Mouse (Mus musculus) ZHBTc4 (cell line): Measurements from ENCODE around the gene Zfp385b.

ENCODE experiments used
- DNase-seq: peaks from one replicate; pipeline ENCODE4 v3.0.0-alpha.2; 2011; ENCODE audit warnings: low read depth, low spot score

Gene Zfp385b

DNA sequence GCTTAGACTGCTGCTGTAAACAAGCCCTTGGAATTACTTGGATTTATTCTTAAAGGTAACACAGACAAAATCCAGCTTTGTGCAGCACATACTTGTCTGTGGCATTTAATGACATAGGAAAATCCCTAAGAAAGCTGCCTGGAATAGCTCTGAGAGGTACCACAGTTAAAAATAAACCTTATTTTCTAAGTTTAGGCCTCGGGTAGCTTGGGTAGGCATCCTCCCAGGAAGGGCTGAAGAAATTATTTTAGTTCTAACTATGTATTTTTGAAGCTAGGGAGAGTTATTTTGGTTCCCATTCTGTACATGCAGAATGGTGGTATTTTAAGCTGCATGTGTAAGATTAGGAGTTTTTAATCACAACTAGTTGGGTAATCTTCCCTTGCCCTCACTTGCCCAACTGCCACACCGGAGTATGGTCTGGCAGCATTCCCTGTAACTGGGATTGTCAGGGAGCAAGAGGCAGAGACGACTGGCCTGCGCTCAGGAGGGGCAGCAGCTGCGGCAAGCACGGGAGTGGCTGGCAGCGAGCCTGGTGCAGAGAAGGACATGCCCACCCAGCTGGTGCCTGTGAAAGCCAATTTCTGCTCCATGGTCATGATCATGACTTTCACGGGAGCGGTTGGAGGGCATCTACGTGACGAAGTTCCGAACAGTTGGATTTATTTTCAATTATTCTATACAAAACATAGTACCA, 230.1 kb downstream of the Zfp385b start:
- no peak for DNase-seq

DNA sequence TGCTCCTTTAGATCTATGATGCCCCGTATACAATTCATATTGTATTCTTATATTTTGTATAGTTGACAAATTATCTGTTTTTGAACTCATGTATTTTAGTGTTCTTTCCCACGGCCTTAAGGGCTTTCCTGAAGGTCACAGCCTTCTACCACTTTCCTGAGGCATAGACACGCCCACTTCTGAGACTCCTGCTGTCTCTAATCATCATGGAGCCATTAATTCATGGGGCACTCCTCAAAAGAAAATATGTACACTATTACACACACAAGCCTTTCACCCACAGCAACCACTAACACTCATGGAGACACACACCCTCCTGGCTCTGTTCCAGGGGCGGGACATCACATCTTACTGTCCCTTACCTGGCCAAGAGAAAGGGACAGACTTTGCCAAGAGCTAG, 232.1 kb downstream of the Zfp385b start:
- peak; percentile 64 for DNase-seq

DNA sequence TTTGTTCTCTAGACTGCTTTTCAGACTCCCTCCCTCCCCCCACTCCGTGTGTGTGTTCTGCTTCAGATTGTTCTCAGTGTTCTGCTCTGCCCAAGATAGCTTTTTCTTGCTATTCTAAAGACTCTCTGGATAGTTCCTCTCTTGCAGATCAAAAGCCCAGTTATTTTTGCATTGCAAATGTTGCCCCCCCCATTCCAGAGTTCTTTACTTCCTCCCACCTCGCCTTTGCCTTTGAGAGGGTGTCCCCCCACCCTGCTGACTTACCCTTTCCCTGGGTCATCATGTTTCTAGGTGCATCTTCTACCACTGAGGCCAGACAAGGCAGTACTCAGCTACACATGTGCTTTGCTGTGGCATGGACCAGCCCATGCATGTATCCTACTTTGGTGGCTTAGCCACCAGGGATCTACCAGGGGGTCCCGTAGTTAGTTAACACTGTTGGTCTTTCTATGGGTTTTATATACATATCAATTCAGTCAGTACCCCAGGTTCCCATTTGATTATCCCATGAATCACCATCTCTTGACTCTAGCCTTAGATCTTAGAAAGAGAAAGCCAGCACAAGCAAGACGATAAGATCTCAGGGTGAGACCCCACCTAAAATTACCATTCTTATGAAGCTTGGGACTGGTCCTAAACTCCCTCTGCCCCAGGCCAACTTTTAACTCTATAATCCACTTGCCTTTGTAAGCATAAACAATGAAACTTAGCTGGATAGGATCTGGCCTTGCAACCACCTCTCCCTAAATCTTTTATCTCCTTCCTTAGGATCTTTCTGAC, 232.7 kb downstream of the Zfp385b start:
- peak; percentile 87 for DNase-seq

DNA sequence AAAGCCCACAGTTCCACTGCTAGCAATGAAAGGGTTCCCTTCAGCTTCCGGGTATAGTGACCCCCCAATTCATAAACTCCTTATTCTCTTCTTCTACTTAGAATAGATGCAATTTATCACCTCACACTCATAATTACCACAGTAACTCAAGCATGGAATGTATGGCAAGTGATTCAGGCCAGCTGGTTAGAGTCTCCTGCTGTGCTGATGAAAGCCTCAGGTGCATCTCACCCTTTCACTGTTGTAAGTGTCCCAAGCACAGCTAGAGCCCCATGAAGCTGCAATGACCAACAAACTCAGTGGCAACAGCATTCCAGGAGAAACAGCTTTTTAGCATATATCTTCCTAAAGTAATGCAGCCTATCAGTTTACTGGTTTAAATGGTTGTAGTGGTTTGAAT, 235.9 kb downstream of the Zfp385b start:
- peak; percentile 21 for DNase-seq

DNA sequence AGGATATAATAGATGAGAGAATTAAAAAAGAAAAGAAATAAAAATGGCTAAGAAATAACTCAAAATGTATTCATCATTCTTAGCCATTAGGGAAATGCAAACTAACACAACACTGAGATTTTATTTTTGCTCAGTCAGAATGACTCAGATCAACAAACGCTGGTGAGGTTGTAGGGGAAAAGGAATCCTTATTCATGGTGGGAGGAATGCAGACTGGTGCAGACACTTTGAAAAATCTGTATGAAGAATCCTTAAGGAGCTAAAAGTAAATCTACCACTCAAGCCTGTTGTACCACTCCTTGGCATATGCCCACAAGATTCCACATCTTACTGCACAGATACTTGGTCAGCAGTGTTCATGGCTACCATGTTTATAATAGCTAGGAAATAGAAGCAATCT, 242.9 kb downstream of the Zfp385b start:
- DNase-seq: no peak

DNA sequence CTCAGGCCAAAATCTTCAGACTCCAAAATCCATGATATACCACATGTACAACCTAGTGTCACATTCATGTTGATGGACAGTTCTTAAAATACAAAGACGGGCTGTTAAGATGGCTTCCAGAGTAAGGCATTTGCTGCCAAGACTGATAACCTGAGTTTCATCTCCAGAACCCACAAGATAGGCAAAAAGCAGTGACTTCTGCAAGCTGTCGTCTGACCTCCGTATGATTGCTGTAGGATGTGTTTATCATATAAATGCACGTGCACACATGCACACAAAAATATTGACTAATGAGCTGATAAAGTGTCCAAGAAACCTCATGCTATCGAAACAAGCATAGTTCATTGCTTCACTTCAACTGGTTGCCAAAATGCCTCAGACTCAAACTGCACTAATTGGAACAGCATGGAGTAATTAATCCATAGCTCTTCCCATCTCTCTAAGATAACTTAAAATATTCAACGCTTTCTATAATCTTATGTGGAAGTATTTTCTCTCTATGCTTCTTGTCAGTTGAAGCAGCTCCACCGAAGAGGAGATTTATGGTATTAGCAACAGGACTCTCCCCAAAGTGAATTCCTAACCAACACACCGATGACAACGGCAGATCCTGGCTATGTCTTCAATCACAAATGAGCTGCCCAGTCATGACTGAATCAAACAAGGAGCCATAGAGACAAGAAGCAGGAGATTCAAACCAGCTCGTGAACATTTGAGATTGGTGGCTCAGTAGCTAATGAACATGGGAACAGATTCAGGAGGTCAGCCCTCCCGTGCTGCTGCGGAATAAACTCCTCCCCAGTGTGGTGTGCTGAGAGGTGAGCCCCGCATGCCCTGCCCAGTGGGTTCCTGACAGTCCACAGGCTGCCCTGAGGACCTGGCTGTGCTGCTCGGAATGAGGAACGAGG, 251.7 kb downstream of the Zfp385b start:
- DNase-seq: no peak

DNA sequence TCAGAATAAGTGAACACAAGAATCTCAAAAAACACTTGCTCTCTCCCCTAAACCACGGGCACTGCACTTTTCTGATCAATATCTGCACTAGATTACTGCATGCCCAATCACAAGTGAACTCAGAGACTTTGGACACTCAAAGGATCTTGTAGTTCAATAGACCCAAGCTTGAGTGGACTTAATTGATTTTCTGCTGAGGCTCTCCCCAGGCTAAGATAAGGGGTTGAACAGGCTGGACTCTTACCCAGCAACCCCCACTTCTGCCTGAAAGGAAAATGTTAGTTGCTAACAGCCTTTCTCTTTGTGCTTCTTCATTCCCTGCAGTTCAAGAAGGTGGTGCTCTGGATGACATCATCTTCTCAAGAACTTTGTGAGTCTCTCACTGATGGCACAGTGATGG, 255.7 kb downstream of the Zfp385b start:
- DNase-seq: no peak

DNA sequence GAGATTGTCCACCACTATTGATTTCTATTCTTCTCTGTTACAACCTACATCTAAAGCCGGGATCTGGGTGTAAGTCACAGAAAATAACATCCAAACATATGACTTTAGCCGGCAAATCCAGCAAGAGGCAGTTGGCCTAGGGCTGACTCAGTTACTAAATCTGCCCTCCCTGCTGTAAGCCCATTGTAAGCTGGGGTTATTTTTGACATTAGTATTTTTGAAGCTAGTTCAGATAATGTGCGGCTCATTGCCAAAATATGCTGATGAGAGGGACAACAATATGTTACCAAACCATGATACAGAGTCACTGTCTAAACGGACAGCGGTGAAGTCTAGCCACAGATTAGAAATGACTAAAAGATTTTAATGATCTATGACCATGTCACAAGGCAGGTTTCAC, 257.5 kb downstream of the Zfp385b start:
- DNase-seq: no peak

DNA sequence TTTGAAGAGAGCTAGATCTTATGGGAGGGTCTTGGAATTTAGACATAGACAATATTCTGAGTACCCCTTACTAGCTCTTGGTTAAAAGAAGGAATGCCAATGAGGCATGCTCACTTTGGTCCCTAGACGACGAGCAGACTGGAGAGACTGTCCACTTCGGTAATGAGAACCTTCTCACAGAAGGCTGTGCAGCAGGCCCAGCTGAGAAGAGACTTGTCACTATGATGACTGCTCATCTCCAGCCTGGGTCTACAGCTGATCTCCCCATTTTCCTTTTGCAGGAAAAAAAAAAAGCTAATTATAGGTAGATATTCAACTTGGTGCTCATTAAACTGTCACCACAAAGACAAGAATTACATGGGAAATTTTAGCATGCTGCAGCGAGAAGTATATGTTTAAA, 262.5 kb downstream of the Zfp385b start:
- DNase-seq: no peak

DNA sequence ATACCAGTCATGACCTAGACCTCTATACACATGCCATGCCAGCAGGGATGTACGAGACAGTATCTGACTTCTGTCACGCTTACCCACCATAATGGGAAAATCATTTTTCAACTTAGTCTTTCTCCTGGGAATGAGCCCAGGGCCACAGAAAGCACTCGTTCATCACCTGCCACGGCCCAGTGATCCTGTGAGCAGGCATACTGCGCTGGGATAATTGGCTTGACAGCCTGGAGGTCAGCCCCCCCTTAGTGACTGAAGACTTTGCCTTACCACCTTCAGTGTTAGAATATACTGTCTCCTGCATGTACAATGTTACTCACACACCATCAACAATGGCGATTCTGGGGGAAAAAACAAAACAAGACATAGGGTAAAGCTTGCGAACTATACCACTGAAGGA, 263.5 kb downstream of the Zfp385b start:
- no peak for DNase-seq

DNA sequence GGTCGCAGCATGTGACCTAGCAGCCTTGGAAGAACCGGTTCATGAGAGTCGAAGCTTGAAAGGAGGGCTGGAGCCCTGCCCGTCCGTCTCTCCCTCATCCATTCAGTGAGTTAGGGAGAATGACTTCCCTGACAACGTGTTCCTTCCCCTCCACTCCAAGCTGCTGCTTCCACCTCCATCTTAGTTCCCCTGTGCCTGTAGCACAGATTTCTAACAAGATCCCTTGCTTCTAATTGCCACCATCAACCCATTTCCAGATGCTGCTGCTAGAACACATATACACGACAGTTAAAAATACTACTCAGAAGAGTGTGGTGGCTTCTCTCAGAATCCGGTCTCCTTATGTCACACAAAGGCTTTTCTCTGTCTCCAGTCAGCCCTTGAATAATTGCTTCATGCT, 266.8 kb downstream of the Zfp385b start:
- no peak for DNase-seq

DNA sequence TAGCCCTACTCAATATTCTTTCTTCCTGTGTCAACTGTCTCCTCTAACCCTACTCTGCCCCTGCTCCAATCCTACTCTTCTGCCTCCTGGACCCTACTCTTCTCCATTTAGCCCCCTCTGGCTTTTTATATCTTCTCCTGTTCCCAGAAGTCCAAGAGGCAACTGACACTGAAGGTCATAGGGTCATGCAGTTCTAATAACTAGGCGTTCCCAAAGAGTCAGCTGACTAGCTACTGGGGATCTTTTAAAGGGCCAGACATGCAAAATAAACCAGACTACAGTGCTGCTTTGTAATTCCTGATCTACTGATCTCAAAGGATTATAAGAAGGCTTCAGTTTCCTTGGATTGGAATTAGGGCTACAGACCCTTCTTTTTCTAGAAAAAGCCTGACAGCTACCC, 276.1 kb downstream of the Zfp385b start:
- DNase-seq: no peak

DNA sequence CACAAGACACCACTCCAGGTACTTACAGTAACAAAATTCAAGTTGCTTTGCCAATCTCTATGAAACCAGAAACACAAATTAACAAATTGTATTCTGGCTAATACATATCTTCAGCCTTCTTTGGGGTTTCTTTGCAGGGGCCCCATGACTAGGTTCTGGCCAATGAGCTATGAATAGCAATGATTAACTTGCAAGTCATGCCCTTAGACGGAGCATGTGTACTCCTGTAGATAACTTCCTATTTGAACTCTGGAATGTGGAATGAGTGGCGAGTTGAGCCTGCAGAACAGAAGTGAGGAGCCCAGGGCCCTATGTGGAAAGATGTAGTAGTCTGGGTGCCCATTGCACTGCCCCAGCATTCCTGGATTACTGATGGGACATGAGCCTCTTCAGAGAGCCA, 276.8 kb downstream of the Zfp385b start:
- no peak for DNase-seq

DNA sequence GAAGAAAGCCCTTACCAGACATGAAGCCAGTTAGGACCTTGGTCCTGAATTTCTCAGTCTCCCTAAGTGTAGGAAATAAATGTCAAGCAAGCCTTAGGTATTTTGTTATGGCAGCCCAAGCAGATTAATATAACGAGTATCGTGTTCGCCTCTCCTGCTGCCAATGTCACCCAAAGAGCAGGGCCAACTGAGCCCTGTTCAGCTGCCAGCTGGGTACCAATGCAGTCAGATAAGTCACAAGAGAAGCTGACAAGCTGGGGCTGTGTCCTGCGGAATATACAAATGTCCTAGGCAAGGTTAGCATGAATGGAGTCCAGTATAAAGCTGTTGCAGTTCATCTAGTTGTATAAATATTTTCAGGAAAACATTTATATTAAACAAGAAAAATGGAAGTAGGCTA, 277.8 kb downstream of the Zfp385b start:
- no peak for DNase-seq

DNA sequence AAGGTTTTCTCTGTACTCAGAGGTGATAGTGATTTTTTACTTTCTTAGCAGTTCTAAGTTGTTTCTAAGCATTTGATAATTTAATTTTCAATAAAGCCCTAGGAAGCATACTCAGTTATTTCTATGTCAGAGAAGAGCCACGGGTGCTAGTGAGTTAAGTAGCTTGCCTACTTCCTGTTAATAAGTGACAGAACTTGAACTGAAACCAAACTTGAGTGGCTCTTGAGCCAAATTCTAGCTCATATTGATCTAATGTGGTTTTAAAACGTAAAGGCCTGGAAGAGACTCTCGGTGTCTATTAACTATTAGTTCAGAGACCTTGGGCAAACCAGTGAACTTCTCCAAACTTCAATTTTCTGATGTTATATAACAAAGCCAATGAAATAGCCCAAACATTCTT, 278.6 kb downstream of the Zfp385b start:
- no peak for DNase-seq

DNA sequence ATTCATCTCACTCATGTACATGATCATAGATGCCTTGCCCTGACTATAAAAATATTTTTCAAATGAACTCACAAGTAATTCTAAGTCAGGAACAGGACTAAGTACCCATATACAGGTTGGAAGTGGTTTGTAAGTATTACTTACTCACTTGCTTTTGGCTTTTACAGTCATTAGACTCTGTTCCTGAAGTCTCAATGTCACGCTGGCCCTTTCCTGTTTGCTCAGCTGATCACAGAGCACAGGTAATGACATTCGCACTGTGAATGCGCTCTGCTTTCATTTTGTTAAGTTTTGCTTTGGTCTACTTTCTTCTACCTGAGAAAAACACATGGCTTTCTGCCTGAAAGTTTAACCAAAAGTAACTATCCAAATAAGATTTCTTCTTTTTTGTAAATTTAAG, 282.9 kb downstream of the Zfp385b start:
- DNase-seq: no peak

DNA sequence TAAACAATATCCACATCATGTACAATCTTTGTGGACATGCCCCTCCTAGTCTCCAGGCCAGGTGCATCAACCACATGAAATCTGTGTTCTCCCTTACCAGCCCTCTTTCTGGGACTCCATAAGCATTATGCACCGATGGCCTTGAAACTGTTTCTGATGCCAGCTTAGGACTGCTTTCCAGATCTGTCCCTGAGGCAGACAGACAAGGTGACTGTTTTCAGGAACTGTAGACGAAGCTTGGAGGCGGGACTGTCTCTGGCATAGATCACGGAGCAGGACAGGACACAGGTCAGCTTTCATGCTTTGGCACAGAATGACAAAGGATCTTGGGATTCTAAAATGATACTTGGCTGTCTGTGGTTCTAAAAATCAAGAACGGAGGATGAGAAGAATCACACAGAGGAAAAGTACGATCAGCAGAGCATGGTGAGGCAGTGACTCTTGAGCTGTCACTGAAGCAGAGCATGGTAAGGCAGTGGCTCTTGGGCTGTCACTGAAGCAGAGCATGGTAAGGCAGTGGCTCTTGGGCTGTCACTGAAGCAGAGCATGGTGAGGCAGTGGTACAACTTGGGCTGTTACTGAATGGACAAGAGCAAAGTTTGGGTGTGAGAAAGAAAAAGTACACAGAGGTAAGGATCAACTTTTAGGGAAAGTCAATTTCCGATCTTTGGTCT, 291.2 kb downstream of the Zfp385b start:
- DNase-seq: no peak

DNA sequence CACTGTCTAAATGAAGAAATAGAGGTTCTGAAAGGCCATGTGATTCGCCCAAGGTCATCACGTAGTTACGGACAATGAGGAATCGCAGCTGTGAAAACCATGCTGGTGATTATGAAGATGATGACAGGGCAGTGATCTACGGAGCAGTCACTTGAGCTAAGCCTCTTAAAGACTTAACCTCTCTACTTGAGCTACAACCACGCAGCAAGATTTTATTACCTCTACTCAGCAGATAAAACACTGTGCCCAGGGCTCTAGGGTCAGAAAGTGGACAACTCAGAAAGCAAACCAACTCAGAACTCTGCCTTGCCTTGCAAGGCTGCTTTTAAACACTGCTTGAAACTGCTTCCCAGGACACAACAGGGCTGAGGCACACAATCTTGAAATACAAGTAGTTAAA, 291.8 kb downstream of the Zfp385b start:
- DNase-seq: no peak

DNA sequence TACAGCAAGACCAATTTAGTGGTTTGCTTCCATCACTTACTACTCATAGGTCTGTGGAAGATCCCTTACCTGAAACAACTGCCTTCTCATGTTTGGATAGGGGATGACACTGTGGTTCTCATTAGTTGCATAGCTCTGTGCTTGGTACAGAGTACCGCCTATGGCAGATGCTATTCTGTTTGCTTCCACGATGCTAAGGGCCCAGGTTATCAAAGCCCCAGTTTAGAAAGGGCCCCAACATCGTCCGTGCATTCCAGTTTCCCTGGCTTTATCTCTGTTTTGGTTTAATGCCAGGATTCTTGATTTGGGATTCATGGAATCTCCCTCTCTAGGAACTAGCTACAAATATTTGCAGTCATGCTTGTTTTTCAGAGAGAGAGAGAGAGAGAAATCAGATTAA, 292.6 kb downstream of the Zfp385b start:
- no peak for DNase-seq

DNA sequence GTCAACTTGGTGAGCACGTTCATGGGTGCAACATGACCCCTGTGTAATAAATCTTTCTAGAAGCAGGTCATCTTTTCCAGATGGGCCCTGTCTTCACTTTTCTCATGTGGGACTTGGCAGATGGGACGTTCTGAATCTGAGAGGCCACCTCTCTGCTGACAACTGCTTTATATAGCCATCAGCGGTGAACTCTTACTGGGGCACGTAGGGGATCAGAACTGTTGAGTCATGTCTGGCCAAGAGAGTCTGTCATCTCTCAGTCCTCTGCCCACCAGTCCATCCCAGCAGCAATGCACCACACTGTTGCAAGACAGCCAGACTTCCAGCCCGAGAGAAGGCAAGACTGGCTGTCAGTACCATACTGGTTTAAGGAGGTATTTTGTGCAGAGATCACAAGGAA, 293.1 kb downstream of the Zfp385b start:
- DNase-seq: no peak

DNA sequence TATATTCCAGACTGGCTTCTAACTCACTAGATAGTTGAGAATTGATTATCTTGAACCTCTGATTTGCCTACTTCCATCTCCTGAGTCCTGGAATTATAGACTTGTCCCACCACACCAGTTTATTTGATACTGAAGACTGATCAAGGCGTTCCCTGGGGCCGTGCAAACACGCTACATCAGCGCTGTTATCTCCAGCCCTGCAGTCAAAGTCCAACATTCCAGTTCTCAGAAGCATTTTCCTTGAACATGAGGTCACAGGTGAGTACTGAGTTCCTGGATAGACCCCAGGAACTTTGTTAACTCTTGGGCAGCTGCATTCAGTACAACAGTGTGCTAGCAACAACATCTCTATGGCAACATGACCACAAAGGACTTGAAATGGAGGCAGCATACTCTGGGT, 297.2 kb downstream of the Zfp385b start:
- DNase-seq: no peak

DNA sequence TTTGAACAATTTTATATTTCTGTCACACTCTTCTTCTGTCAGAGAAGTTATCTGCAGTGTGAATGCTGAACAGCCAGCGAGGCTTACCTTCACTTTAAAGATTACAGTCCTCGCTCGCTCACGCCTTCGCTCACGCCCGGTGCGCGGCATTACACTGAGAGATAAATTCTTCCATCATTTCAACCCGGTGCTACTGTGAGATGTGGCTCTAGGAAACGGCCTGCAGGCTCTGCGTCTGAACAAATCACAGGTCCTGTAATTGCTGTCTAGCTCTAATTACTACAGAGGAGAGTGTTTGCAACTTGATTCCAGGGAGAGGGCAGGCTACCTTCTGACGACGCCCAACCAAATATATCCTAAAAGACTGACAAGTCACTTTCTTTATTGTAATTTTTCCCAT, 300.1 kb downstream of the Zfp385b start:
- no peak for DNase-seq
